Mouse (Mus musculus) CH12.LX (cell line): Measurements from ENCODE around the gene Sdr39u1. TPM values are rescaled to one million over a fixed set of nuclear protein-coding genes. Genes with fewer than 3 reads are reported as not detected.
A peak's percentile ranks its signal among the peaks of the same experiment; 100 is the strongest.

Source experiments
- DNase-seq: peaks from one replicate; pipeline ENCODE4 v3.0.0-alpha.2; 2013; ENCODE audit errors: extremely low read depth
- H3K27ac ChIP-seq: 2 replicates; pipeline ENCODE4 v1.5.1; 2012; ENCODE audit warnings: low read depth, mild to moderate bottlenecking, control low read depth, moderate library complexity; ENCODE audit not compliant: insufficient read depth
- H3K27me3 ChIP-seq: replicated peaks from 2 replicates; pipeline ENCODE3; 2012; ENCODE audit warnings: inconsistent platforms
- H3K36me3 ChIP-seq, 2 experiments: replicated peaks in 1 of 2; 2 replicates each; pipeline versions ENCODE3 to v1.6.1; 2012; ENCODE audit warnings: inconsistent platforms in 1 of 2, low read length in 1 of 2, mild to moderate bottlenecking in 1 of 2, mixed read lengths in 1 of 2, moderate library complexity in 1 of 2; ENCODE audit not compliant: control insufficient read depth in 1 of 2, insufficient read depth in 1 of 2
- H3K4me1 ChIP-seq, 2 experiments: 2 replicates each; pipeline ENCODE4 v1.6.1; 2012; ENCODE audit warnings: inconsistent platforms in 1 of 2, moderate library complexity in 1 of 2; ENCODE audit not compliant: insufficient read depth in 2 of 2, control insufficient read depth in 1 of 2
- H3K4me2 ChIP-seq: 2 replicates; pipeline ENCODE4 v1.6.1; 2012; ENCODE audit warnings: low read depth, mild to moderate bottlenecking, control low read depth; ENCODE audit not compliant: poor library complexity, insufficient read depth, severe bottlenecking
- H3K4me3 ChIP-seq, 3 experiments: fragments of 150-350 bp in 1 of 3; sonication (generic) in 1 of 3; replicated peaks in 1 of 3; 2 replicates each; pipeline versions ENCODE3 to v1.5.1; 2011 to 2012; ENCODE audit warnings: low read depth in 2 of 3, low read length in 2 of 3, mild to moderate bottlenecking in 2 of 3, moderate library complexity in 2 of 3, control low read depth in 1 of 3, improper control_type of control experiment in 1 of 3, inconsistent platforms in 1 of 3, mixed read lengths in 1 of 3; ENCODE audit not compliant: poor library complexity in 1 of 3
- H3K79me2 ChIP-seq: replicated peaks from 2 replicates; pipeline ENCODE4 v1.6.1; 2012; ENCODE audit warnings: mild to moderate bottlenecking, moderate library complexity; ENCODE audit not compliant: control insufficient read depth, poor library complexity, insufficient read depth, severe bottlenecking; ENCODE audit errors: extremely low read depth
- H3K9ac ChIP-seq: 2 replicates; pipeline ENCODE4 v1.6.1; 2012; ENCODE audit warnings: low read depth, mild to moderate bottlenecking, control low read depth, moderate library complexity; ENCODE audit not compliant: insufficient read depth
- H3K9me3 ChIP-seq: replicated peaks from 2 replicates; pipeline ENCODE3; 2012; ENCODE audit warnings: low read length, inconsistent platforms, mixed read lengths
- BHLHE40 ChIP-seq: IDR thresholded peaks from 2 replicates; pipeline ENCODE4 v1.6.1; 2011; ENCODE audit warnings: mild to moderate bottlenecking, low read depth, low read length, improper control_type of control experiment
- CHD1 ChIP-seq: IDR thresholded peaks from 2 replicates; pipeline ENCODE4 v1.6.1; 2012; ENCODE audit warnings: low read depth, low read length, improper control_type of control experiment, inconsistent platforms
- CHD2 ChIP-seq: IDR thresholded peaks from 2 replicates; pipeline ENCODE4 v1.6.1; 2011; ENCODE audit warnings: low read length, improper control_type of control experiment
- CTCF ChIP-seq, 2 experiments: IDR thresholded peaks in 1 of 2; conservative IDR thresholded peaks in 1 of 2; 2 replicates each; pipeline ENCODE4 v1.5.1; 2011 to 2012; ENCODE audit warnings: low read depth in 2 of 2, low read length in 2 of 2, improper control_type of control experiment in 1 of 2, inconsistent platforms in 1 of 2, mild to moderate bottlenecking in 1 of 2, moderate library complexity in 1 of 2
- E2F4 ChIP-seq: IDR thresholded peaks from 2 replicates; pipeline ENCODE4 v1.6.1; 2011; ENCODE audit warnings: low read depth, low read length, improper control_type of control experiment; ENCODE audit not compliant: insufficient replicate concordance
- ELF1 ChIP-seq: IDR thresholded peaks from 2 replicates; pipeline ENCODE4 v1.6.1; 2014; ENCODE audit warnings: low read depth, mild to moderate bottlenecking, inconsistent platforms, low read length, improper control_type of control experiment
- EP300 ChIP-seq: IDR thresholded peaks from 2 replicates; pipeline ENCODE4 v1.6.1; 2011; ENCODE audit warnings: low read length, improper control_type of control experiment
- ETS1 ChIP-seq: conservative IDR thresholded peaks from 2 replicates; pipeline ENCODE4 v1.6.1; 2012; ENCODE audit warnings: low read depth, mild to moderate bottlenecking, inconsistent platforms, low read length, improper control_type of control experiment, moderate library complexity
- GABPA ChIP-seq: IDR thresholded peaks from 2 replicates; pipeline ENCODE4 v1.6.1; 2012; ENCODE audit warnings: low read depth, low read length, improper control_type of control experiment, inconsistent platforms; ENCODE audit not compliant: insufficient replicate concordance
- HCFC1 ChIP-seq: IDR thresholded peaks from 2 replicates; pipeline ENCODE4 v1.6.1; 2012; ENCODE audit warnings: low read depth, mild to moderate bottlenecking, inconsistent platforms, low read length, improper control_type of control experiment
- IRF4 ChIP-seq: IDR thresholded peaks from 2 replicates; pipeline ENCODE4 v1.6.1; 2014; ENCODE audit warnings: low read depth, mild to moderate bottlenecking, inconsistent platforms, low read length, improper control_type of control experiment
- JUN ChIP-seq: IDR thresholded peaks from 2 replicates; pipeline ENCODE4 v1.6.1; 2011; ENCODE audit warnings: low read depth, mild to moderate bottlenecking, low read length, improper control_type of control experiment, moderate library complexity; ENCODE audit not compliant: insufficient read depth
- JUND ChIP-seq: conservative IDR thresholded peaks from 2 replicates; pipeline ENCODE4 v1.6.1; 2011; ENCODE audit warnings: low read depth, low read length, improper control_type of control experiment
- KAT2A ChIP-seq: IDR thresholded peaks from 2 replicates; pipeline ENCODE4 v1.6.1; 2012; ENCODE audit warnings: low read length, improper control_type of control experiment, inconsistent platforms; ENCODE audit not compliant: insufficient replicate concordance
- MAFK ChIP-seq: IDR thresholded peaks from 2 replicates; pipeline ENCODE4 v1.6.1; 2011; ENCODE audit warnings: low read length, improper control_type of control experiment; ENCODE audit not compliant: insufficient replicate concordance
- MAX ChIP-seq: IDR thresholded peaks from 2 replicates; pipeline ENCODE4 v1.6.1; 2011; ENCODE audit warnings: low read length, improper control_type of control experiment
- MAZ ChIP-seq: IDR thresholded peaks from 2 replicates; pipeline ENCODE4 v1.6.1; 2012; ENCODE audit warnings: low read depth, mild to moderate bottlenecking, inconsistent platforms, low read length, improper control_type of control experiment, moderate library complexity
- MEF2A ChIP-seq: IDR thresholded peaks from 2 replicates; pipeline ENCODE4 v1.6.1; 2014; ENCODE audit warnings: low read depth, mild to moderate bottlenecking, inconsistent platforms, low read length, improper control_type of control experiment, borderline replicate concordance
- MXI1 ChIP-seq: IDR thresholded peaks from 2 replicates; pipeline ENCODE4 v1.6.1; 2011; ENCODE audit warnings: mild to moderate bottlenecking, low read depth, low read length, improper control_type of control experiment
- MYC ChIP-seq: IDR thresholded peaks from 2 replicates; pipeline ENCODE4 v1.6.1; 2011; ENCODE audit warnings: low read depth, mild to moderate bottlenecking, improper control_type of control experiment, low read length
- NELFE ChIP-seq: IDR thresholded peaks from 2 replicates; pipeline ENCODE4 v1.6.1; 2011; ENCODE audit warnings: low read depth, low read length, improper control_type of control experiment
- NRF1 ChIP-seq: IDR thresholded peaks from 2 replicates; pipeline ENCODE4 v1.6.1; 2014; ENCODE audit warnings: low read depth, mild to moderate bottlenecking, inconsistent platforms, low read length, improper control_type of control experiment, moderate library complexity
- PAX5 ChIP-seq: IDR thresholded peaks from 2 replicates; pipeline ENCODE4 v1.6.1; 2012; ENCODE audit warnings: low read length, inconsistent platforms, mixed read lengths
- POLR2A ChIP-seq: IDR thresholded peaks from 2 replicates; pipeline ENCODE4 v1.6.1; 2011; ENCODE audit warnings: low read depth, mild to moderate bottlenecking, improper control_type of control experiment, low read length
- POLR2AphosphoS2 ChIP-seq: IDR thresholded peaks from 2 replicates; pipeline ENCODE4 v1.6.1; 2011; ENCODE audit warnings: low read depth, low read length, improper control_type of control experiment
- RAD21 ChIP-seq: IDR thresholded peaks from 2 replicates; pipeline ENCODE4 v1.6.1; 2011; ENCODE audit warnings: low read depth, mild to moderate bottlenecking, low read length, improper control_type of control experiment, moderate library complexity
- RCOR1 ChIP-seq: conservative IDR thresholded peaks from 2 replicates; pipeline ENCODE4 v1.6.1; 2012; ENCODE audit warnings: low read depth, mild to moderate bottlenecking, inconsistent platforms, low read length, improper control_type of control experiment
- SIN3A ChIP-seq: IDR thresholded peaks from 2 replicates; pipeline ENCODE4 v1.6.1; 2012; ENCODE audit warnings: low read length, improper control_type of control experiment, inconsistent platforms
- SMC3 ChIP-seq: IDR thresholded peaks from 2 replicates; pipeline ENCODE4 v1.6.1; 2011; ENCODE audit warnings: low read depth, low read length, improper control_type of control experiment
- TBP ChIP-seq: conservative IDR thresholded peaks from 2 replicates; pipeline ENCODE4 v1.6.1; 2011; ENCODE audit warnings: low read depth, low read length, improper control_type of control experiment
- TCF12 ChIP-seq: IDR thresholded peaks from 2 replicates; pipeline ENCODE4 v1.6.1; 2014; ENCODE audit warnings: low read depth, mild to moderate bottlenecking, inconsistent platforms, low read length, improper control_type of control experiment
- UBTF ChIP-seq: IDR thresholded peaks from 2 replicates; pipeline ENCODE4 v1.6.1; 2012; ENCODE audit warnings: low read depth, mild to moderate bottlenecking, inconsistent platforms, low read length, improper control_type of control experiment, moderate library complexity
- USF1 ChIP-seq: IDR thresholded peaks from 2 replicates; pipeline ENCODE4 v1.6.1; 2014; ENCODE audit warnings: low read depth, mild to moderate bottlenecking, inconsistent platforms, low read length, improper control_type of control experiment
- USF2 ChIP-seq: conservative IDR thresholded peaks from 2 replicates; pipeline ENCODE4 v1.6.1; 2011; ENCODE audit warnings: low read depth, low read length, improper control_type of control experiment
- ZC3H11A ChIP-seq: IDR thresholded peaks from 2 replicates; pipeline ENCODE4 v1.6.1; 2012; ENCODE audit warnings: low read depth, mild to moderate bottlenecking, inconsistent platforms, low read length, improper control_type of control experiment
- ZKSCAN1 ChIP-seq: IDR thresholded peaks from 2 replicates; pipeline ENCODE4 v1.6.1; 2012; ENCODE audit warnings: low read depth, inconsistent platforms, low read length, improper control_type of control experiment, borderline replicate concordance
- ZMIZ1 ChIP-seq: IDR thresholded peaks from 2 replicates; pipeline ENCODE4 v1.6.1; 2012; ENCODE audit warnings: low read depth, mild to moderate bottlenecking, inconsistent platforms, low read length, improper control_type of control experiment
- ZNF384 ChIP-seq: IDR thresholded peaks from 2 replicates; pipeline ENCODE4 v1.6.1; 2012; ENCODE audit warnings: low read depth, low read length, improper control_type of control experiment, inconsistent platforms
- dilution Hi-C: fragments of 300-500 bp; cut with MboI; formaldehyde crosslinking; loops from 2 replicates; pipeline ENCODE4 v1.14.3; 2020; ENCODE audit warnings: low sequenced_read_pairs; ENCODE audit not compliant: extremely low pct_unique_long_range_greater_than_20kb, extremely low pct_ligation_motif_present
- in situ Hi-C: fragments of 300-500 bp; cut with MboI; formaldehyde crosslinking; loops from 3 replicates; pipeline ENCODE4 v1.14.3; 2019; ENCODE audit warnings: low sequenced_read_pairs, low pct_ligation_motif_present, low pct_unique_long_range_greater_than_20kb, mixed read lengths
- polyA plus RNA-seq: library from polyadenylated mRNA; unstranded; fragments of >175 nt; gene quantifications from 2 replicates; pipeline ENCODE4 v1.2.1, GENCODE M21; 2012; ENCODE audit warnings: low read depth; ENCODE audit not compliant: insufficient read length
- total RNA-seq, 2 experiments: library from RNA; depleted of rRNA; stranded (reverse); fragments of 300-350 nt in 1 of 2; fragments of >200 nt in 1 of 2; gene quantifications; 2 replicates each; pipeline ENCODE4 v1.2.3; 2012 to 2014

Sdr39u1 gene
- total and polyA plus RNA-seq, 3 experiments = 61.4 to 90.8 (median 66.7) TPM

DNA sequence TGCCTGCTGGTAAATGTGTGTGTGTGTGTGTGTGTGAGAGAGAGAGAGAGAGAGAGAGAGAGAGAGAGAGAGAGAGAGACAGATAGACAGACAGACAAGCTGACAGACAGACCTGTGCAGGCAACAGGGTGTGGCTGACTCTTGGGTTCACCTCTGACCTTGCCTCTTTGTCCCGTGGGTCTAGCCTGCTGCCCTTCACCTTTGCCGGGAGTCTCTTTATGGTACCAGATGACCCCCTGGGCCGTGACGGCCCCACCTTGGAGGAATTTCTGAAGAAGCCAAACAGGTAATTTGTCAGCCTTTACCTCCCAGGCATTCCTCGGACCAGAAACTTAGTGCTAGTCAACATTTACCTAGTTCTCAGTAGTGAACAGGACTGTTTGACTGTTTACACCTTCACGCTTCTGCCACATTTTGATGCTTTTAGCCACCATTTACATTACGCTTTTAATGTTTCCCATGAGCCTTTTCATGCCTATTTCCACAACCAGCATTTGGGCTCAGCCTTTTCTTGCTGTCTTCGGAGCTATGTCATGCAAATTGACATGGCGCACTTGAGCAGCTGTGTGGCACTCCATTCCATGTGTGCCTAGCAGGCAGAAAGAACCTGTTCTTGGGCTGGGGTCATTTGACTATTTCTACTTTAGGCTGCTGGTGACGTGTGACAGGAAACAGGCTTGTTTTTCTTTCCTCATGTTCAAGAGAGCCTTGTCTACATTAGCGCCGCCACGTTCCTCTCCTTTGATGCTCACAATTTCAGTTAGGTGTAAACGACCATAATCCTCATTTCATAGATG lies 31.7 kb downstream of the Sdr39u1 start:
- Histone ChIP-seq H3K79me2 (no peaks in the 10 kb centered on the region), H3K27me3 (peaks cover 17% of the 10 kb centered on the region), H3K9ac (no peak overlapping the region), H3K27ac (peak overlapping the region; percentile 51; the same call in 1 of the 2 replicates), H3K4me2 (peak overlapping the region; percentile 37; the same call in 1 of the 2 replicates), H3K4me1 (peaks cover 13 to 45% of the 10 kb centered on the region in 2 experiments), H3K4me3 (no peak overlapping the region), H3K9me3 (peaks cover 10% of the 10 kb centered on the region), H3K36me3 (no peaks in the 10 kb centered on the region)
- peak; percentile 72 for DNase-seq
- TF ChIP-seq ETS1 = peak; percentile 63; the same call in 1 of the 2 replicates
- no peak for TF ChIP-seq HCFC1
- TF ChIP-seq NELFE = no peak
- TF ChIP-seq SIN3A = no peak
- no peak for TF ChIP-seq ZNF384
- TF ChIP-seq POLR2A = no peak
- TF ChIP-seq TCF12 = 0 out of 2 replicates have a peak, but pooled peaks have one; percentile 9
- no peak for TF ChIP-seq CHD2
- TF ChIP-seq MXI1 = no peak
- no peak for TF ChIP-seq IRF4
- TF ChIP-seq ZC3H11A = no peak
- no peak for TF ChIP-seq ZKSCAN1
- TF ChIP-seq JUND = no peak
- peak; percentile 72; the same call in 1 of the 2 replicates for TF ChIP-seq MAX
- no peak for TF ChIP-seq ZMIZ1
- no peak for TF ChIP-seq CHD1
- TF ChIP-seq SMC3 = no peak
- TF ChIP-seq MAFK = no peak
- TF ChIP-seq USF2 = no peak
- TF ChIP-seq CTCF (conservative IDR thresholded peaks at IDR 0.05 in 1 of 2, IDR thresholded peaks at IDR 0.05 in 1 of 2; ENCODE audit: low read depth in 2 of 2, low read length in 2 of 2) = no peak
- peak; percentile 26; the same call in 1 of the 2 replicates for TF ChIP-seq MEF2A
- no peak for TF ChIP-seq KAT2A
- TF ChIP-seq JUN = no peak
- no peak for TF ChIP-seq TBP
- no peak for TF ChIP-seq PAX5
- TF ChIP-seq BHLHE40 = peak; percentile 64
- TF ChIP-seq POLR2AphosphoS2 = no peak
- no peak for TF ChIP-seq ELF1
- no peak for TF ChIP-seq RAD21
- TF ChIP-seq MAZ = no peak
- TF ChIP-seq GABPA = no peak
- TF ChIP-seq MYC = peak; percentile 15; the same call in 1 of the 2 replicates
- no peak for TF ChIP-seq USF1
- 0 out of 2 replicates have a peak, but pooled peaks have one; percentile 3 for TF ChIP-seq NRF1
- TF ChIP-seq EP300 = peak; percentile 19; the same call in 1 of the 2 replicates
- TF ChIP-seq UBTF = no peak
- no peak for TF ChIP-seq RCOR1
- no peak for TF ChIP-seq E2F4
- dilution Hi-C loops = no loop called here
- in situ Hi-C loops = no loop called here
